Mouse (Mus musculus) stomach, postnatal 0 days (tissue): ENCODE data around the gene Ostc. TPM values are rescaled to one million over a fixed set of nuclear protein-coding genes. Genes with fewer than 3 reads are reported as not detected.

ENCODE experiments used
- ATAC-seq: fragments of 200-750 bp; cut with Nextera tagmentation; 2 replicates; pipeline ENCODE4 v1.8.0; 2017; ENCODE audit not compliant: low FRiP score, low TSS enrichment
- DNase-seq: peaks from one replicate; pipeline ENCODE4 v3.0.0-alpha.2; 2016; ENCODE audit warnings: low spot score
- H3K27ac ChIP-seq: fragments of 300-500 bp; sonication (generic); replicated peaks from 2 replicates; pipeline ENCODE4 v1.5.1; 2014; ENCODE audit warnings: mild to moderate bottlenecking, control low read depth
- H3K27me3 ChIP-seq: fragments of 300-500 bp; sonication (generic); 2 replicates; pipeline ENCODE4 v1.6.1; 2014; ENCODE audit warnings: low read length; ENCODE audit not compliant: control insufficient read depth, insufficient read depth
- H3K36me3 ChIP-seq: fragments of 300-500 bp; sonication (generic); 2 replicates; pipeline ENCODE4 v1.6.1; 2014; ENCODE audit warnings: low read length, mixed read lengths; ENCODE audit not compliant: control insufficient read depth, insufficient read depth
- H3K4me1 ChIP-seq: fragments of 300-500 bp; sonication (generic); replicated peaks from 2 replicates; pipeline ENCODE4 v1.6.1; 2014; ENCODE audit warnings: antibody characterized with exemption; ENCODE audit not compliant: control insufficient read depth, insufficient read depth
- H3K4me2 ChIP-seq: fragments of 300-500 bp; sonication (generic); replicated peaks from 2 replicates; pipeline ENCODE4 v1.6.1; 2014; ENCODE audit warnings: low read depth, mild to moderate bottlenecking, control low read depth, moderate library complexity
- H3K4me3 ChIP-seq: fragments of 300-500 bp; sonication (generic); 2 replicates; pipeline ENCODE4 v1.5.1; 2014; ENCODE audit warnings: low read depth, low read length, control low read depth
- H3K9ac ChIP-seq: fragments of 300-500 bp; sonication (generic); 2 replicates; pipeline ENCODE4 v1.6.1; 2014; ENCODE audit warnings: mild to moderate bottlenecking, low read length, control low read depth, mixed read lengths
- H3K9me3 ChIP-seq: fragments of 300-500 bp; sonication (generic); 2 replicates; pipeline ENCODE4 v1.6.1; 2016; ENCODE audit warnings: low read length; ENCODE audit not compliant: control insufficient read depth
- CTCF ChIP-seq: IDR thresholded peaks from 2 replicates; pipeline ENCODE4 v1.5.1; 2016; ENCODE audit warnings: antibody characterized with exemption, low read depth, mild to moderate bottlenecking, moderate library complexity
- EP300 ChIP-seq: optimal IDR thresholded peaks from 2 replicates; pipeline ENCODE3; 2016; ENCODE audit warnings: antibody characterized with exemption
- WGBS: fragments of 180-500 bp; shearing (Covaris S2); extraction: QIAGEN DNeasy Blood & Tissue Kit; methylation state at CpG from one replicate; pipeline ENCODE4 v1.1.7; 2014; 5-methylcytosine and 5-hydroxymethylcytosine counted together
- polyA plus RNA-seq: library from polyadenylated mRNA; unstranded; fragments of >200 nt; fragmentation: Nextera tagmentation; extraction: Ambion mirVana; gene quantifications from 2 replicates; pipeline ENCODE4 v1.2.1, GENCODE M21; 2015

Ostc gene
- polyA plus RNA-seq, 1 experiment from 2014 or later: 300 TPM

DNA sequence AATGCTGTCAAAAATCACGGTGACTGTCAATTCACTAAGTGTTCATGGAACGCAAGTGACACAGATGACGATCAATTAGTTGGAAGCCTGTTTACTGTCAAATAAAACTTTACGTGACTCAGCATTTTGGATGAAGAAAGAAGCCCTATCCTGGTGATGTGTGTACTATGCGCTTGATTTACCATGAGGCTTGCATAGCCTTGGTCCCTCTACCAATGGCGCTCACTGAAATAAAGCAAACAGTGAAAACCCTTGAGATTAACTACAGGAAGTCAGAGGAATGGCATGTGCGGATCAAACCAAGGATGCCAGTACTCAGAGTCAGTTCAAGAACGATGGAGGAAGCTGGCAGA, 24.3 kb downstream of the Ostc start:
- H3K27ac ChIP-seq: no peak overlapping the region
- H3K4me2 ChIP-seq: no peak overlapping the region
- 76% methylated on average over 8 of the region's 8 CpGs for WGBS
- TF ChIP-seq EP300: no peak
- no peak for TF ChIP-seq CTCF
- no peaks in the 10 kb centered on the region for H3K27me3 ChIP-seq
- no peaks in the 10 kb centered on the region for H3K36me3 ChIP-seq
- DNase-seq: no peak
- H3K9ac ChIP-seq: no peak overlapping the region
- H3K9me3 ChIP-seq: no peaks in the 10 kb centered on the region
- no peak for ATAC-seq
- no peak overlapping the region for H3K4me3 ChIP-seq
- H3K4me1 ChIP-seq: no peaks in the 10 kb centered on the region

DNA sequence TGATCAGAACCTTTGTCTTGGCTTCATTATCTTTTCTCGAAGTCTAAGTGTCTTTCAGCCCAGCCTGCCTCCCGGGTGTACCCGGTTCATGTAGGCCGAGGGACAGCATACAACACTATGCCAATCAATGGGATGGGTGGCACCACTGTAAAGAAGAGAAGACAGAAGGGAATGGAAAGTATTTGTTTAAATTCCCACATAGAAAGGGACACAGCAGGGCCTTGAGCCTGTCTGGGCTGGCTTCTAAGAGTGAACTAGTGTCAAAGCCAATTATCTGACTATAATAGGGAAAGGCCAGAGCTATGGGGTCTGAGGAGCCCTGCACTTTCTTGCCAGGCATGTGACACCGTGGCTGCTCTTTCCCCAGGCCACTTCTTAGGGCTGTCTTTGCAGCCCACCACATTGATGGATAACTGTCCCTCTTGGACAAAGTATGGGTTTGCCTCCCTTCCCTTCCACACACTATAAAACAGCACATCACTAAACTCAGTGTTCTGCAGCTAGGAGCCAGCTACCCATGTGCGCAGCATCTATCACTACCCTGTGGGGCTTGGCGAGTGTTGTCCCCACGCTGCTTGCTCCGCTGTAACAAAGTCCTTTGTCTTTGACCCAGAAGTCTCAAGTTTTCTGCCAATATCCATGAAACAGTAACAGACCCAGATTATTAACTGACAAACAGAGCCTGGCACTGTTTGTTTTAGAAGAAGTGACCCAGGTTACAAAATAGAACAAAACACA, 24.8 kb downstream of the Ostc start:
- H3K9ac ChIP-seq: no peak overlapping the region
- no peak overlapping the region for H3K27ac ChIP-seq
- no peaks in the 10 kb centered on the region for H3K27me3 ChIP-seq
- no peaks in the 10 kb centered on the region for H3K9me3 ChIP-seq
- H3K4me3 ChIP-seq: no peak overlapping the region
- ATAC-seq (no peak), DNase-seq (no peak)
- no peak overlapping the region for H3K4me2 ChIP-seq
- WGBS: 78% methylated on average over 9 of the region's 9 CpGs
- no peaks in the 10 kb centered on the region for H3K36me3 ChIP-seq
- no peaks in the 10 kb centered on the region for H3K4me1 ChIP-seq
- TF ChIP-seq CTCF (no peak), EP300 (no peak)

DNA sequence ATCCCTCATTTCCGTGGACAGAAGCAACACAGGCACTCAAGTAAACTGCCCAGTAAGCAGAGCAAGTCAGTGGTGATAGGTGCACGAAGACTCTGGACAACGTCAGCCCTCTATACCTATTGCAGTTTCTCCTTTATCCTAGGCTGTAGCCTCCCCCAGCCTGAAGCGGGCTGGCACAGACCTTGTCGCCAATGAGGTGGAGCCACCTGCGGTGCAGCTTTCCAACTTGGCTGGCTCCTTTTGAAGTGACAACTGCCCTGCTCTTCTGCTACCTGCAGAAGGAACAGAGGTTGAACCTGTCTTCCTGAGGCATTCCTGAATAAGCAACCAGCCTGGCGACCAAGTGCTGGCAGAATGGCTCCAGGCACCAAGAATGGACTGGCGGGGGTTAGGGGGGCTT, 25.4 kb downstream of the Ostc start:
- WGBS: 83% methylated on average over 8 of the region's 8 CpGs
- H3K4me1 ChIP-seq: no peaks in the 10 kb centered on the region
- no peak overlapping the region for H3K9ac ChIP-seq
- no peak overlapping the region for H3K27ac ChIP-seq
- no peaks in the 10 kb centered on the region for H3K27me3 ChIP-seq
- no peak overlapping the region for H3K4me3 ChIP-seq
- H3K4me2 ChIP-seq: no peak overlapping the region
- TF ChIP-seq CTCF (no peak), EP300 (no peak)
- no peaks in the 10 kb centered on the region for H3K9me3 ChIP-seq
- DNase-seq (no peak), ATAC-seq (no peak)
- no peaks in the 10 kb centered on the region for H3K36me3 ChIP-seq

DNA sequence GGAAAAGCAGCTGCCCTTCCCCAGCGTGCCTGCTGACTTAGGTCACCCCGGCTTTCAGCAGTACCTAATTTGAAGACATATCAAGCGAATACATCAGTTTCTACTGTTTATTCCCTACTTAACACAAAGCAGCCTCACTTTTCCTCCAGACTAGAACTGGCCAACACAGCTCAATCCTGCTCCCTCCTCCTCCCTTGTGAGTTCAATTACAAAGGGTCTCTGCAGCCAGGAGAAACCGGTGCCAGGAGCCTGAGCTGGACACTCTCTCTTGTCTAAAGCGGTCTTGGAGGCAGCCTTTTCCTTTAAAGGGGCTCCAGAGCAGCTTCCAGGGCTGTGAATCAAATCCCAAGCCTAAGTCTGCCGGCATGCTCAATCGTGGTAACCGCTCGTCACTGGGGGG, 27.1 kb downstream of the Ostc start:
- 0 out of 2 replicates have a peak overlapping the region, but pooled peaks have one; percentile 13 for H3K27ac ChIP-seq
- no peak for TF ChIP-seq CTCF
- TF ChIP-seq EP300: no peak
- DNase-seq: peak; percentile 23
- ATAC-seq: peak; percentile 54; the same call in 1 of the 2 replicates
- no peaks in the 10 kb centered on the region for H3K36me3 ChIP-seq
- no peaks in the 10 kb centered on the region for H3K9me3 ChIP-seq
- no peaks in the 10 kb centered on the region for H3K27me3 ChIP-seq
- no peak overlapping the region for H3K4me3 ChIP-seq
- 61% methylated on average over 9 of the region's 9 CpGs for WGBS
- H3K4me1 ChIP-seq: no peaks in the 10 kb centered on the region
- H3K9ac ChIP-seq: no peak overlapping the region
- no peak overlapping the region for H3K4me2 ChIP-seq

DNA sequence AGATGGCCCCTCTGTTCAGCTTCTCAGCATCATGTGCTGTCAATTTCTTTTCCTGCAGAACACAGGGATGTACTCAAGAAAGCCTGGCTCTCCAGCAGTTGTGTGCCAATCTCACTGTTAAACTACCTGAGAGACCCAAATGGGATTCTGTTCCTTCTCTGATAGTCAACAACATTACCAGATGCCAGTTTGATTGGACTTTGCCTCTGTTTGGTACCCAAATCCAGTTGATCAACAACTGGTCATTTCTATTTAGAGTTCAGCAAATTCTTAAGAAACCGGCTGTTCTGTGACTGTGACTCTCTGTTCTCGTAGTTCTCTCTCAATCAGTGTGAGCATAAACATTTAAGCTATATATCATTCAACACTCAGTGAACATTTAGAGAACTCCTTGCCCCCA, 28.0 kb downstream of the Ostc start:
- Histone ChIP-seq H3K4me1 (no peaks in the 10 kb centered on the region), H3K9ac (no peak overlapping the region), H3K4me3 (no peak overlapping the region), H3K36me3 (no peaks in the 10 kb centered on the region), H3K4me2 (no peak overlapping the region), H3K27me3 (no peaks in the 10 kb centered on the region), H3K9me3 (no peaks in the 10 kb centered on the region), H3K27ac (no peak overlapping the region)
- ATAC-seq: no peak
- DNase-seq: no peak
- TF ChIP-seq CTCF (no peak), EP300 (no peak)
- WGBS: 65% methylated on average over 2 of the region's 2 CpGs

DNA sequence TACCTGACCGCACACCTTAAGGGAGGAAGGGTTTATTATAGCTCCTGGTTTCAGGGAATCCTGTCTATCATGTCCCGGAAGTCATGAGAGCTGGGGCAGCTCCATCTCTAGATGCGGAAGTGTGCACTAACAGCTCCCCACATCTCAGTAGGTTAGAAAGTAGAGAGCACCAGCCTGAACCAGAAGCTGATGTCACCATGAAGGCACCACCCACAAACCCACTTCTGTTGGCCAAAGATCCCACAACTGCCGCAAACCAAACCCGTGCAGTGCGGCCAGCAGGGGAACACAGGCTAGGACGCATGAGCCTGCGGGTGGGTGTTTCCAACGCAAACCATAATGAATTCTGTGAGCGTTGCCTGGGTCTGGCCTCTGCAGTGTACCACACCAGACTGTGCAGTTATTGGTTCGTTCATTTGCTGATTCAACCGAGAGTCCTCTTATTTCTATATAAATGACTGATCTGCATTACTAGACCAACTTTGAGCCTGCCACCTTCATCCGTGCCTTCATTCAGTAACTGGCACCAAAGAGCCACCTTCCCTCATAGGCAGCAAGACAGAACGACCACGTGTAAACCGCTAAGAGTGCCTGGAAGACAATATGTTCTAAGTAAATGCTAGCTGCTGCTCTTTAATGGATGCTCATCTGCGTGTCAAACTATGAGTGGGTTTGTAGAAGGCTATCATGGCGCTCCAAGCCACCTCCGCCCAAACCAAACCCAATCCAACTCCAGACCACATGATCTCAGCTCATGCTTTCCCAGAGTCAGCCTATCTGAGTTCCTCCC, 31.4 kb downstream of the Ostc start:
- H3K4me1 ChIP-seq: no peaks in the 10 kb centered on the region
- no peak for ATAC-seq
- H3K9ac ChIP-seq: no peak overlapping the region
- no peak overlapping the region for H3K27ac ChIP-seq
- no peaks in the 10 kb centered on the region for H3K27me3 ChIP-seq
- no peak overlapping the region for H3K4me2 ChIP-seq
- 93% methylated on average over 19 of the region's 19 CpGs for WGBS
- H3K9me3 ChIP-seq: no peaks in the 10 kb centered on the region
- DNase-seq: no peak
- TF ChIP-seq CTCF (no peak), EP300 (no peak)
- H3K36me3 ChIP-seq: no peaks in the 10 kb centered on the region
- H3K4me3 ChIP-seq: no peak overlapping the region
